Mouse (Mus musculus) right cerebral cortex, postnatal 4 days (tissue): ENCODE measurements around the gene Adamtsl1.

Source experiments
- DNase-seq: peaks from one replicate; pipeline ENCODE4 v3.0.0-alpha.2; 2022

Adamtsl1 gene

GRCm38 (mm10) chr4:86068875-86069718 is 555.1 kb downstream of the Adamtsl1 start:
- no peak for DNase-seq

DNA sequence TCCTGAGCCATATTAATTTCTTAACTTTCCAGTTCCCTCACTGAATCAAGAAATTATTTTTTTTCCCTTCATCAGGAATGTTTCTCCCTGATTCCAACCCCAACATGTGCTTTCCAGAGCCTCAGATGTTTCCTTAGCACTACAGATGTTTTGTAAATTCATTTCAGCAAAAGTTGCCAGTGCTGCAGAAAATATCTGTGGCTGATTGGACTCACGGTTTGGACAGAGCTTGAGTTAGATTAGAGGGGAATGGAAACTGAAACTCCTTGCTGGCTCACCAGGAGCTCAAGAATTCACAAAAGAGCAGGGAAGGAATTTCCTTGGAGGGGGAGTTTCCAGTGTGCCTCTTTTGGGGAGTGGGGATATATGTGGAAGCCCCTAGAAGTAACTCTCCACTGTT is 560.9 kb downstream of the Adamtsl1 start:
- DNase-seq, result no peak

GRCm38 (mm10) chr4:86077355-86077754 is 563.4 kb downstream of the Adamtsl1 start:
- no peak for DNase-seq

DNA sequence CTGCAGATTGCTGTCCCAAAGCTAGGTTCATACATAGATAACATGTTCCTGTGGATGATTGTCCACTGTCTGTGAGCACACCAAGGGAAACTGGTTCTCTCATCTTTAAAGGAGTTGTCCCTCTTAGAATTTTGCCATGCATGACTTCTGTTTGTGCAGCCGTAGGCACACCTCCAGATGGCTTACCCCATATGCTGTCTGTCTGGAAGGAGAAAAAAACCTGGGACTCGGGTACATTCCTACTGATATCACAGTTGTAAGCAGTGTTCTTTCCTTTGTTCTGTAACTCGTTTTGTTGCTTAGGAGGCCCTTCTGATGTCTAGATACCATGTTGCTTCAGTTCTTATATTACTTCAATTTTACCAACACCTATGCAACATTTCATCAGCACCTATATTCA is 563.9 kb downstream of the Adamtsl1 start:
- DNase-seq, result no peak

DNA sequence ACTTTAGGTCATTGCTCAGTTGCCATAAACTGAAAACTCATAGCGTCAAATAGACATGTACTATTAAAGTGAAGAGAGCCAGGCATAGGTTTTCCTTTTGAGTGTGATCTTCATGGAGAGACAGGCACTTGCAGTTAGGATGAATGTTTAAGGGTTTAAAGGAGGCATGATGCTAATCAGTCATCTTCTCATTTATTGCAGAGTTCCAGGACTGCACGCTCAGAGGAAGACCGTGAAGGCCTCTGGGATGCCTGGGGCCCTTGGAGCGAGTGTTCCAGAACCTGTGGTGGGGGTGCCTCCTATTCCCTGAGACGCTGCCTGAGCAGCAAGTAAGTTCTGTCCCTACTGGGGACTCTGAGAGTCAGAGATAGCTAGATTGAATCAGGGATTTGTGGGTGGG is 573.5 kb downstream of the Adamtsl1 start:
- no peak for DNase-seq

- DNase-seq, result no peak
Observed at GRCm38 (mm10) chr4:86103207-86103606, 589.2 kb downstream of the Adamtsl1 start.

DNA sequence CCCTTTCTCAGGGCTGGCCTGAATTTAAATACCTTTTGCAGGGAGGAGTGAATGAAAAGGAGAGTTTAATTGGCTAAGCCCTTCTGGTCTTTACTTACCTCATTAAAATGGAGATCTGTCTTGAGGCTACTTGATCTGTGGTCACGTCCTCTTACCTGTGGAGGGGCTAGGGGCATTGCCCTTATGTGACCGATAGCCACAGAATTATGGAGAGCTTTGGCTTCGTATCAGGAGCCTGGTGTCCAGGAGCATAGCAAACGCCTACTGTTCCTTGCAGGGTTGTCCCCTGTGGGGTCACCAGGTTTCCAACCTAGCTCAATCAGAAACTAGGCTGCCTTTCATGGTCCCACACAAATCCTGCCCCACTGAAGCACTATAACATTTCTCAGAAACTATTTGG is 594.4 kb downstream of the Adamtsl1 start:
- DNase-seq, result no peak

- no peak for DNase-seq
Observed at GRCm38 (mm10) chr4:86119067-86119466, 605.1 kb downstream of the Adamtsl1 start.

DNA sequence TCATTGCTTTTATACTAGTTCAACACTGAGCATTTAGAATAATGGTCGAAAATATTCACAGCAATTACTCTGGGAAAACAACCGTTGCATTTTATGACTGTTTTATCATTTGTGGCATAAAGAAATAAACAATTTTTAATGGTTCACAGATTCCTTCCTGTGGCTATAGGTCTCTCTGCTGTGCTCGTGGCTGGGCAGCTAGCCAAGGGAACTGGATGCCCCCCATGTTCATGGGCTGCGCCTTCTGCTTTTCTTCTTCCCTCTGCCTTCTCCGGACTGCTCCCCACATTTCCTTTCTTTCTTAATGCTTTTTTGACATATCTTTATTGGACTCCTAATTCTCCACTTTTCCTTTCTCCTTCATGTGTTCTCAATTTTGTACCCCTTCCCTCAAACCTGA is 608.5 kb downstream of the Adamtsl1 start:
- no peak for DNase-seq

- DNase-seq, result peak; percentile 74
Observed at GRCm38 (mm10) chr4:86124374-86124773, 610.4 kb downstream of the Adamtsl1 start.

DNA sequence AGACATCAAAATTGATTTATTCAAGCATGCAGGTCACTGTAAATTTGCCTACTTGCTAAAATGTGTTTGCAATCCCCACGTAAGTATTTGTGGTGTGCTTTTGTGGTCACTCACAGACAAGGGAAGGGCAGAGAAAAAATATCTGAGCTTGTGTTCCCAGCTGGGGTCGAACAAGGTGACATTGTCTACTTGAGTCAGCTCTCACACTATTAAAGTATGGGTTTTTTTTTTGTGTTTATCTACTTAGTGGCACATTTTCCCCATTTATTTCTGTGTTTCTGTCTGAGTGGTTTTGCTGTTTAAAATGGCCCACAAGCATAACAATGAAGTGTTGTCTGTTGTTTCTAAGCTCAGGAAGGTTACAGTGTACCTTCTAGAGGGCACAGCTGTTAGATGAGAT is 612.7 kb downstream of the Adamtsl1 start:
- no peak for DNase-seq

DNA sequence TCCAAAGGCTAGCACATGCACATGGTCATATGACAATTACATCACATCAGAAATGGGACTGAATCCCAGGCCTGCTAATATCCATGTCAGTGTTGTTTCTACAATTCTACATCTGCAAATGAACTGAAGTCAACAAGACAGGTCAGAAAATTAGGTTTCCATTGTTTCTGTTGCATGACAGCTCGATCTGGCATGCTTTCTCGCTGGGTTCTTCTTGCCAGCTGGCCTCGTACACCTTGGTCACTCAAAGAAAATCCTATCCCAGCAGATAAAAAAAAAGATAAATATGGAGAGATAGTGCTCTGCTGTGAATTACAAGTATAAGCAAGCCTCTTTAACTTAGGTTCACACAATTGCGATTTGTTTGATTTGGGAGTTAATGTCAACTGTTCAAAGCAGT is 644.6 kb downstream of the Adamtsl1 start:
- no peak for DNase-seq

DNA sequence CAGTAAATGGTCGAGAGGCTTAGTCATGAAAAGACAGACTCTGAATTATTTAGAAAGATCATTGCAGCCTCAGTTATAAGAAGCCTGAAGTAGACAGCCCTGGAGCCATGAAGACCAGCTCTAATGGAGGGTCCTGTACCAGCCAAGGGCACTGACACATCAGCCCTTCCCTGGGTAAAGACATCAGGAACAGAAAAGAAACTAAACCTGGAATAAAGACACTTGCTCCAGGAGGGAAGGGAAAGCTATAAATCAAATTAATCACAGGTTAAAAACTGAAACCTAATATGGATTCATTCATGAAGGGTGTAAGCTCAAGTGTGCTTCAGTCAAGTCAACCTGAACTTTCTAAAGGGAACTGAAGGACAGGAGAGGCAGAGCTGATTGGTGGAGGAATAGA is 645.4 kb downstream of the Adamtsl1 start:
- DNase-seq, result no peak

- DNase-seq, result no peak
Observed at GRCm38 (mm10) chr4:86170763-86171162, 656.8 kb downstream of the Adamtsl1 start.

DNA sequence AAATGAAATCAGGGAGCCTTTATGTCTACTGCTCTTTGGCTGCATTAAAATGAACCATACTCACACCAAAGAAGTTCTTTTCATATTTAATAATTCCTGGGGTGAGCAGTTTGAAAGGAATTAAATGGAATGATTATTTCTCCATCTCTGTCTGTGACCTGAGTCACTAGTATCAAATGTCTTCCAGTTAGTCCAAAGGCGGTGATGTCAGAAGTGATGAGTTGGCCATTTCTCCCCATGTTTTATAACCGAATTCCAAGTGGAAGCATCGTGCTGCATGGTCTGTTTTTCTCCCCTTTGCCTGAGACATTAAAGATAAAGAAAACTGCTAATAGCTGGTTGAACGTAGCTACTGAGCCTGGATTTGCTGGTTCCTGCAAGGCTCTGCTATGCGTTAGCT is 657.5 kb downstream of the Adamtsl1 start:
- no peak for DNase-seq

GRCm38 (mm10) chr4:86177471-86177870 is 663.5 kb downstream of the Adamtsl1 start:
- no peak for DNase-seq

- DNase-seq, result no peak
Observed at GRCm38 (mm10) chr4:86178116-86178515, 664.1 kb downstream of the Adamtsl1 start.

DNA sequence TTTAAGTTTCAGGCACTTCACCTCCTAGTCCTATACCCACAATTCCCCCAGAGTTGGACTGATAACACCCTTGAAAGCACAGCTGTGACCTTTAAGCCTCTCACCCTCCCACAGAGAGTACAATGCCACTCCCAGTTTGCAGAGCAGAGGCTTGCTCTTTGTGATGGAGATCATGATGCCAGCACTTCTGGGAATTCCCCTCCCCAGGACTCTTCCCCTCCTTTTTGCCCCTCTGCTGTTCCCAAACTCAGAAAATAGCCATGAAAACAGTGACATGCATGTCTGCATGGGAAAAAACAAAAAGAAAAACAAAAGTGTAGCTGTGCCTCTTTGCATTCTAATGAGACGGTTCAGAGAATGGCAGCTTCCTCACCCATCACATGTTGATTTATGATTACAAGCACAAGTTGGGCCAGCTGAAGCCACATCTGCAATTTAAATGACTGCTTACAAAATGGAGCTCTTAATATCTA is 669.8 kb downstream of the Adamtsl1 start:
- DNase-seq, result no peak

DNA sequence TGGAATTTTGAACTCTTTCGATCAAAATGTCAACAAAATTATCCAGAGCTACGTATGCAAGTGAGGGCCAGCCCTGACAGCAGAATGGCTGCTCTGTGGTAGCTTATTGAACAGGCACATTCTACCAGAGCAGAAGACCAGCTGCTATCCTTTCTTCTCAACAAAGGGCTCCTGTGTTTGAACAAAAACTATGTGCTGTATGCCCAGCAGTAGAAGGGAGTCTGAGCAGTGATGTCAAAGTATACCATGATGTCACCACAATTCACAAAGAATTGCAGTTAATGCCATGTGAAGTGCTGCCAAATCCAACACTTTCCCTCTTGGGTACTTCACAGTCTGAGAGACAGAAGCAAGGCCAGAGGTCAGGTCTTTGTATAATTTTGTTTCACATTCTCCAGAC is 675.9 kb downstream of the Adamtsl1 start:
- DNase-seq, result no peak

- no peak for DNase-seq
Observed at GRCm38 (mm10) chr4:86191195-86191594, 677.2 kb downstream of the Adamtsl1 start.

GRCm38 (mm10) chr4:86201766-86202165 is 687.8 kb downstream of the Adamtsl1 start:
- DNase-seq, result no peak

- no peak for DNase-seq
Observed at GRCm38 (mm10) chr4:86203288-86203687, 689.3 kb downstream of the Adamtsl1 start.

- no peak for DNase-seq
Observed at GRCm38 (mm10) chr4:86224875-86225274, 710.9 kb downstream of the Adamtsl1 start.

DNA sequence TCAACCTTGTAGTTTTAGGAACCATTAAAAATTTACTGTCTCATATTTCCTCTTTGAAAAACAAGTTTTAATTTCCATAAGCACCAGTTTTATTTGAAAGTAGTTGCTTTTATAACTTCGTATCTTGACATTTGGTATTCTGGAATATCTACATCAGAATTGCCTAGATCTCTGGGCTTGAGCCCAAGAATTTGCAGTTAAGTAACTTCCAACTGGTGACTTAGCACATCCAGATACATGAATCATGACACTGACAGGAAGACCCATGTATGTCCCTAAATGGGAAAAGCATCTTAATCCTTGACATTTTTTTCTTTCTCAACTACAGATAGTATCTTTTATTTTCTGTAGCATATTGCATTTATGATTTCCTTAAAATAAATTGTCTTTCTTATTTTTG is 713.1 kb downstream of the Adamtsl1 start:
- DNase-seq, result no peak

GRCm38 (mm10) chr4:86233197-86233596 is 719.2 kb downstream of the Adamtsl1 start:
- DNase-seq, result no peak
